ENCODE assay signal across 8 mouse cellular contexts in genomic region chr1:132476928-132477691, GRCm38 (mm10). TPM values are rescaled to one million over a fixed set of nuclear protein-coding genes. Genes with fewer than 3 reads are reported as not detected.
DNase-seq lines count a peak whose midpoint lies in the region; ATAC-seq and TF ChIP-seq lines count a peak whose summit lies in the region.

TSS of gene Rbbp5 (plus strand) at chr1:132477365.

- H3K9ac ChIP-seq in ES-E14 (ENCODE audit: insufficient read depth, low read depth, low read length, poor library complexity, severe bottlenecking) = peak within 1 kb of the TSS; percentile 95
- H3K9ac ChIP-seq in forebrain, embryonic 16.5 days (replicated peaks; ENCODE audit: low read depth, low read length) = peak within 1 kb of the TSS; percentile 81
- peak within 1 kb of the TSS; percentile 82 for H3K9ac ChIP-seq in lung, embryonic 14.5 days

- peaks cover 6 to 8% of the 10 kb centered on the region in 2 experiments; a peak in 2 of 4 replicates for H3K4me1 ChIP-seq in ES-E14 (ENCODE audit: control insufficient read depth in 2 of 2, insufficient read depth in 2 of 2, low read length in 2 of 2, poor library complexity in 1 of 2)
- peaks cover 18% of the 10 kb centered on the region for H3K4me1 ChIP-seq in forebrain, embryonic 16.5 days (replicated peaks; ENCODE audit: control insufficient read depth, insufficient read depth, low read length)
- H3K4me1 ChIP-seq in lung, embryonic 14.5 days (ENCODE audit: insufficient read depth) = peaks cover 6% of the 10 kb centered on the region
- peaks cover 2% of the 10 kb centered on the region; the same call in 1 of the 2 replicates for H3K4me1 ChIP-seq in olfactory bulb, adult 2 months (ENCODE audit: control insufficient read depth, insufficient read depth, low read length)
- peaks cover 3% of the 10 kb centered on the region for H3K4me1 ChIP-seq in thymus, adult 2 months (replicated peaks; ENCODE audit: control insufficient read depth, insufficient read depth, low read length)

- under 1% methylated on average over 43 of the region's 43 CpGs for WGBS in forebrain, embryonic 16.5 days
- under 1% methylated on average over 43 of the region's 43 CpGs for WGBS in lung, embryonic 14.5 days
- WGBS in olfactory bulb, adult 2 months = under 1% methylated on average over 43 of the region's 43 CpGs
- under 1% methylated on average over 43 of the region's 43 CpGs for WGBS in thymus, adult 2 months

- TF ChIP-seq POLR2A in olfactory bulb, adult 2 months (IDR thresholded peaks at IDR 0.05; ENCODE audit: insufficient read depth, low read depth, low read length) = peak; percentile 19; the same call in 1 of the 2 replicates
- TF ChIP-seq POLR2A in thymus, adult 2 months (IDR thresholded peaks at IDR 0.05; ENCODE audit: control insufficient read depth, extremely low read depth, insufficient read depth, low read length, poor library complexity) = peak; percentile 72; the same call in 1 of the 2 replicates

- ATAC-seq in forebrain, embryonic 16.5 days = peak; percentile 93
- ATAC-seq in lung, embryonic 14.5 days (ENCODE audit: insufficient read depth) = peak; percentile 90

- H3K36me3 ChIP-seq in ES-E14 (ENCODE audit: control insufficient read depth, insufficient read depth, low read length, poor library complexity, severe bottlenecking) = no peaks in the 10 kb centered on the region
- no peaks in the 10 kb centered on the region for H3K36me3 ChIP-seq in forebrain, embryonic 16.5 days (ENCODE audit: control insufficient read depth, insufficient read depth)
- no peaks in the 10 kb centered on the region; the same call in 1 of the 2 replicates for H3K36me3 ChIP-seq in lung, embryonic 14.5 days (ENCODE audit: insufficient read depth)
- H3K36me3 ChIP-seq in thymus, adult 2 months (ENCODE audit: control insufficient read depth, insufficient read depth, low read length) = no peaks in the 10 kb centered on the region

- peak within 1 kb of the TSS; percentile 76 to 95 for H3K4me3 ChIP-seq in ES-E14 (ENCODE audit: insufficient read depth in 1 of 2, low read depth in 1 of 2, low read length in 2 of 2, poor library complexity in 1 of 2, severe bottlenecking in 1 of 2)
- H3K4me3 ChIP-seq in forebrain, embryonic 16.5 days (replicated peaks; ENCODE audit: low read length) = peak within 1 kb of the TSS; percentile 80
- H3K4me3 ChIP-seq in layer of hippocampus, adult 2 months = peak within 1 kb of the TSS; percentile 91
- peak within 1 kb of the TSS; percentile 83 for H3K4me3 ChIP-seq in lung, embryonic 14.5 days (ENCODE audit: low read depth, low read length)
- H3K4me3 ChIP-seq in olfactory bulb, adult 2 months (ENCODE audit: insufficient read depth, low read depth, low read length) = peak within 1 kb of the TSS; percentile 96
- H3K4me3 ChIP-seq in thymus, adult 2 months (ENCODE audit: control insufficient read depth, insufficient read depth, low read length) = peak within 1 kb of the TSS; percentile 97

- H3K4me2 ChIP-seq in forebrain, embryonic 16.5 days (ENCODE audit: low read length) = peak within 1 kb of the TSS; percentile 94
- peak within 1 kb of the TSS; percentile 63 for H3K4me2 ChIP-seq in lung, embryonic 14.5 days

- peak within 1 kb of the TSS; percentile 30 for H3K27ac ChIP-seq in ES-E14 (ENCODE audit: insufficient read depth, low read depth, low read length, poor library complexity, severe bottlenecking)
- H3K27ac ChIP-seq in forebrain, embryonic 16.5 days (ENCODE audit: low read length) = peak within 1 kb of the TSS; percentile 68
- H3K27ac ChIP-seq in layer of hippocampus, adult 2 months = peak within 1 kb of the TSS; percentile 99
- H3K27ac ChIP-seq in lung, embryonic 14.5 days (ENCODE audit: low read depth) = peak within 1 kb of the TSS; percentile 72
- peak within 1 kb of the TSS; percentile 80; the same call in 1 of the 2 replicates for H3K27ac ChIP-seq in olfactory bulb, adult 2 months (ENCODE audit: insufficient read depth, low read depth, low read length)
- peak within 1 kb of the TSS; percentile 41; the same call in 1 of the 2 replicates for H3K27ac ChIP-seq in thymus, adult 2 months (ENCODE audit: control insufficient read depth, insufficient read depth, low read length)

- in situ Hi-C loops in ES-E14 (cut with MboI; ENCODE audit: low sequenced_read_pairs in 2 of 2, unreplicated experiment in 2 of 2) = no loop called here

- intact Hi-C loops in heart, postnatal 36 days (cut with DNase I) = loop anchor here (1.0 to 5.0 kb wide), 4 partner anchors 60 to 165 kb away; partner anchors contain the start of genes Dstyk and Tmcc2

- peak; percentile 83 for DNase-seq in ES-E14 (ENCODE audit: low read depth, low spot score)
- peak; percentile 80 for DNase-seq in cerebellum, adult 11-12 months
- peak; percentile 90 to 93 for DNase-seq in heart, postnatal 36 days
- DNase-seq in layer of hippocampus, adult 2 months (ENCODE audit: low spot score in 2 of 2) = peak; percentile 80 to 86
- DNase-seq in lung, embryonic 14.5 days = peak; percentile 96
- peak; percentile 85 for DNase-seq in thymus, adult 2 months

- no peaks in the 10 kb centered on the region for H3K27me3 ChIP-seq in forebrain, embryonic 16.5 days (replicated peaks; ENCODE audit: control insufficient read depth, insufficient read depth, low read length)
- H3K27me3 ChIP-seq in lung, embryonic 14.5 days (ENCODE audit: insufficient read depth, low read length) = no peaks in the 10 kb centered on the region
- no peaks in the 10 kb centered on the region for H3K27me3 ChIP-seq in thymus, adult 2 months (ENCODE audit: control insufficient read depth, insufficient read depth, low read length)

- no peaks in the 10 kb centered on the region for H3K9me3 ChIP-seq in ES-E14 (ENCODE audit: control insufficient read depth, insufficient read depth, low read depth, low read length)
- no peaks in the 10 kb centered on the region for H3K9me3 ChIP-seq in forebrain, embryonic 16.5 days (ENCODE audit: control insufficient read depth, low read length)
- no peaks in the 10 kb centered on the region for H3K9me3 ChIP-seq in lung, embryonic 14.5 days (ENCODE audit: low read depth, low read length)

- peak; percentile 38 for TF ChIP-seq CTCF in layer of hippocampus, adult 2 months (conservative IDR thresholded peaks at IDR 0.05)
- 0 out of 2 replicates have a peak, but pooled peaks have one; percentile 4 for TF ChIP-seq CTCF in lung, embryonic 14.5 days (IDR thresholded peaks at IDR 0.05; ENCODE audit: low read depth)
- TF ChIP-seq CTCF in olfactory bulb, adult 2 months (IDR thresholded peaks at IDR 0.05; ENCODE audit: insufficient read depth, low read depth, low read length) = no peak
- no peak for TF ChIP-seq CTCF in thymus, adult 2 months (IDR thresholded peaks at IDR 0.05; ENCODE audit: borderline replicate concordance, control insufficient read depth, extremely low read depth, insufficient read depth, low read length, poor library complexity)

TF ChIP-seq in ES-E14, 5 proteins besides CTCF, POLR2A, EP300 and RAD21:
- peak; percentile 89 for TF ChIP-seq HCFC1 (IDR thresholded peaks at IDR 0.05; ENCODE audit: borderline replicate concordance, insufficient read depth, low read length)
- TF ChIP-seq CHD2 (IDR thresholded peaks at IDR 0.05; ENCODE audit: low read depth, low read length) = peak; percentile 37; the same call in 1 of the 2 replicates
- TF ChIP-seq ZNF384 (IDR thresholded peaks at IDR 0.05; ENCODE audit: low read depth, low read length) = no peak; the same call in 1 of the 2 replicates
- TF ChIP-seq ZC3H11A (IDR thresholded peaks at IDR 0.05; ENCODE audit: borderline replicate concordance, low read depth, low read length) = no peak
- no peak for TF ChIP-seq MAFK (IDR thresholded peaks at IDR 0.05; ENCODE audit: insufficient read depth, low read depth, low read length)
TF ChIP-seq in ES-E14: peak in this region for 2.

RNA-seq across cellular contexts. Expression of gene Rbbp5, which starts in this region (rescaled TPM):
- 45.0 and 51.7 TPM in 2 replicates for total RNA-seq in ES-E14 (2012; rRNA removed)
- polyA plus RNA-seq in forebrain, embryonic 16.5 days (2015; fragmentation: Nextera tagmentation; extraction: Ambion mirVana) = 55.4 and 59.0 TPM in 2 replicates
- 10 to 100 TPM; 19.2 to 22.0 TPM for total RNA-seq in heart, postnatal 36 days (2021)
- total RNA-seq in layer of hippocampus, adult 2 months (2021) = 10 to 100 TPM; 64.0 to 71.1 TPM
- 46.1 and 47.5 TPM in 2 replicates for polyA plus RNA-seq in lung, embryonic 14.5 days (2014; fragmentation: Nextera tagmentation; extraction: Ambion mirVana)
- polyA plus RNA-seq in olfactory bulb, adult 2 months (2012; ENCODE audit: insufficient read depth, insufficient read length, low replicate concordance, missing spikeins) = 138 TPM in 1 of 2 replicates, not detected in the other
- polyA plus RNA-seq in thymus, adult 2 months (2012; rRNA removed) = 33.1 TPM in 2 replicates

Comparison
In these comparisons a context has a peak if more than half of its experiments do, and no peak if none do; other contexts are left out.
1. Peak in every context shown above with its lines: DNase-seq, ATAC-seq, H3K4me3 ChIP-seq and H3K27ac ChIP-seq.
2. H3K27ac ChIP-seq: peak in every context shown above with its lines; median percentile 99 in layer of hippocampus, adult 2 months; 80 in olfactory bulb, adult 2 months; 72 in lung, embryonic 14.5 days; 68 in forebrain, embryonic 16.5 days; 41 in thymus, adult 2 months; 30 in ES-E14.
3. CTCF ChIP-seq: peak in layer of hippocampus, adult 2 months (single experiment) and lung, embryonic 14.5 days (single experiment); none in olfactory bulb, adult 2 months (single experiment) and thymus, adult 2 months (single experiment).